Comparison of ENCODE assay signal across 13 mouse cellular contexts in the genomic region with DNA sequence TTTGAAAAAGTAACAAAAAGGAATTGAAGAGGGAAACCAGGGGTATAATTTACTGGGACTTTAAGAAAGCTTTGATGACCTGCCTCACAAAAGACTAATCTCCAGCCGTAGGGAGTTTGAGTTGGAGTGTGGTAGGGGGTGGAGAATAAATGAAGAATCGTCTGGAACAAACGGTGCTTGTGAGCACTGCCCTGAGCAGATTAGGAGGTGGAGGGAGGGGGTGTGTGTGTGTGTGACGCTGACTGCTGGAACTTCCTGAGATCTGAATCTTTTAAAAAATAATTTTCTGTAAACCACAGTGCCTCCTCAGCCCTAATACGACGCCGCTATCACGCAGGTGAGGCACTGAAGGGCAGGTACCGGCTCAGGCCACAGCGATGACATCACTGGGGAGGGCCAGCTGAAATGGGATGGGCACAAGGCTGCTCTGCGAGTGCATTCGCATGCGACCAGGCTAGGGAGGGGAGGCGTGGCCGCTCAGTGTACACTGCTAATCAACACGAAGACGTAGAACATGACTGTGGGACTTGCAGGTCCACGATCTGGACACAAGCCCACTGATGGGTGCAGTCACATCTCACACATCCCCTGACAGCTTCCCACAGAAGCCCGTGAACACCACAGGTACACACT.
DNase-seq lines count a peak whose midpoint lies in the region; ATAC-seq lines count a peak whose summit lies in the region.
"Had no signal": no experiment of that assay in that cellular context is flagged by ENCODE, and none has a peak within 500 bp of the region (broad histone marks: within the 10 kb centered on the region; RNA-seq: fewer than 3 reads in every experiment).

No protein-coding gene starts in this region.

- peaks cover 24% of the 10 kb centered on the region for H3K27me3 ChIP-seq in heart, embryonic 13.5 days (replicated peaks)
- peaks cover 19% of the 10 kb centered on the region; the same call in 1 of the 2 replicates for H3K27me3 ChIP-seq in limb, embryonic 12.5 days
- H3K27me3 ChIP-seq: neural tube, embryonic 13.5 days had no signal

- peaks cover 9% of the 10 kb centered on the region for H3K4me1 ChIP-seq in heart, embryonic 13.5 days
- peaks cover 33% of the 10 kb centered on the region for H3K4me1 ChIP-seq in limb, embryonic 12.5 days (replicated peaks)

- H3K9me3 ChIP-seq in heart, embryonic 13.5 days = no peaks in the 10 kb centered on the region
- no peaks in the 10 kb centered on the region for H3K9me3 ChIP-seq in limb, embryonic 12.5 days
- H3K9me3 ChIP-seq: neural tube, embryonic 13.5 days had no signal

- H3K9ac ChIP-seq in heart, embryonic 13.5 days = 0 out of 2 replicates have a peak overlapping the region, but pooled peaks have one; percentile 24
- H3K9ac ChIP-seq in limb, embryonic 12.5 days (replicated peaks) = no peak overlapping the region
- H3K9ac ChIP-seq: neural tube, embryonic 13.5 days had no signal

- peak overlapping the region; percentile 42 for H3K4me2 ChIP-seq in heart, embryonic 13.5 days
- H3K4me2 ChIP-seq in limb, embryonic 12.5 days = peak overlapping the region; percentile 22
- H3K4me2 ChIP-seq: neural tube, embryonic 13.5 days had no signal

- intact Hi-C loops in heart, postnatal 36 days (cut with DNase I) = no loop called here
- intact Hi-C loops in left cerebral cortex, postnatal 36 days (cut with DNase I) = loop anchor here (10.0 kb wide), 2 partner anchors 557 to 767 kb away; no protein-coding TSS in a partner anchor

- no peaks in the 10 kb centered on the region for H3K36me3 ChIP-seq in heart, embryonic 13.5 days
- no peaks in the 10 kb centered on the region for H3K36me3 ChIP-seq in limb, embryonic 12.5 days
- H3K36me3 ChIP-seq: neural tube, embryonic 13.5 days had no signal

- 40% methylated on average over 19 of the region's 19 CpGs for WGBS in heart, embryonic 13.5 days
- 42% methylated on average over 19 of the region's 19 CpGs for WGBS in limb, embryonic 12.5 days

- no peak for DNase-seq in heart, postnatal 36 days
- DNase-seq in urinary bladder, postnatal 14 days (ENCODE audit: low spot score) = peak; percentile 25
- DNase-seq in urinary bladder, postnatal 10 days (ENCODE audit: low spot score) = no peak
- DNase-seq in T-cell, adult 2 months (ENCODE audit: low spot score) = no peak
- no peak for DNase-seq in layer of hippocampus, postnatal 14 days (ENCODE audit: low spot score in 2 of 2)
- no peak for DNase-seq in left cerebral cortex, postnatal 36 days (ENCODE audit: low spot score in 2 of 2)
- DNase-seq: cerebellum, postnatal 36 days; lung, postnatal 14 days; spleen, adult 18-20 months had no signal

- 0 out of 2 replicates have a peak overlapping the region, but pooled peaks have one; percentile 6 for H3K4me3 ChIP-seq in heart, embryonic 13.5 days
- H3K4me3 ChIP-seq in limb, embryonic 12.5 days (replicated peaks) = no peak overlapping the region
- H3K4me3 ChIP-seq: left cerebral cortex, adult 2 months; neural tube, embryonic 13.5 days had no signal

- no peak overlapping the region for H3K27ac ChIP-seq in heart, embryonic 13.5 days (replicated peaks)
- H3K27ac ChIP-seq in limb, embryonic 12.5 days = no peak overlapping the region
- H3K27ac ChIP-seq: left cerebral cortex, adult 2 months; neural tube, embryonic 13.5 days had no signal

- ATAC-seq in heart, embryonic 13.5 days (ENCODE audit: extremely low read depth, insufficient number of reproducible peaks, low FRiP score, low TSS enrichment) = no peak
- peak; percentile 21; the same call in 1 of the 2 replicates for ATAC-seq in limb, embryonic 12.5 days (ENCODE audit: insufficient number of reproducible peaks, insufficient read depth, low FRiP score, low TSS enrichment, low read depth)
